Mouse (Mus musculus) liver, adult 2 months (tissue): ENCODE data around the gene Prkd2.

Source experiments
- CTCF ChIP-seq: fragments of 200-500 bp; IDR thresholded peaks from 2 replicates; pipeline ENCODE4 v1.5.1; 2011; ENCODE audit warnings: low read depth, low read length, control low read depth
- POLR2A ChIP-seq: fragments of 200-500 bp; IDR thresholded peaks from 2 replicates; pipeline ENCODE4 v1.6.1; 2011; ENCODE audit warnings: low read length, control low read depth; ENCODE audit not compliant: insufficient read depth; ENCODE audit errors: extremely low read depth

- TF ChIP-seq CTCF (no peak), POLR2A (no peak)
These were observed 37.3 kb downstream of the Prkd2 start for GRCm38 (mm10) chr7:16879796-16880547.
